Mouse (Mus musculus) heart, postnatal 25 days (tissue): ENCODE data around the gene Arhgef17. TPM values are rescaled to one million over a fixed set of nuclear protein-coding genes. Genes with fewer than 3 reads are reported as not detected.

Experiments used
- DNase-seq: peaks from one replicate; pipeline ENCODE4 v3.0.0; 2022; ENCODE audit warnings: low spot score
- intact Hi-C: fragments of 180-260 bp; cut with DNase I; formaldehyde crosslinking; loops from one replicate; pipeline ENCODE4 v1.15.1; 2025
- microRNA-seq: library from miRNA; unstranded; fragments of <30 nt; microRNA quantifications from one replicate; pipeline ENCODE4 v1.2.0, GENCODE M21; 2022
- total RNA-seq, 2 experiments: library from RNA; stranded (reverse); gene quantifications; 2 replicates each; pipeline ENCODE4 v1.2.3; 2021

Gene Arhgef17
- total RNA-seq, 2 experiments from 2014 or later = 24.0 to 28.8 TPM

- intact Hi-C loops = no loop called here
Observed at GRCm38 (mm10) chr7:100828549-100828948, 103.4 kb downstream of the Arhgef17 start.

GRCm38 (mm10) chr7:100824661-100825060 is 107.2 kb downstream of the Arhgef17 start:
- DNase-seq = no peak
- intact Hi-C loops = no loop called here

More at GRCm38 (mm10) chr7:100828549-100828948, 103.4 kb downstream of the Arhgef17 start:
- DNase-seq = no peak

Small RNAs within 50 kb of the gene (microRNA-seq; reads per million reads assigned to microRNA genes)
- 285 reads per million, percentile 69 among the genes with 10 or more reads in this experiment for gene Mir3102

Other genes with a start within 250 kb of the Arhgef17 start
- 10 to 100 TPM; 39.2 to 44.9 TPM for gene Fam168a, start 225.5 kb downstream of the Arhgef17 start, total RNA-seq
- 1 to 10 TPM; 2.4 to 3.0 TPM for gene Relt, start 68.7 kb downstream of the Arhgef17 start, total RNA-seq
- 1 to 10 TPM; 4.4 TPM for gene P2ry6, start 42.5 kb upstream of the Arhgef17 start, total RNA-seq
- gene P2ry2, start 80.8 kb upstream of the Arhgef17 start, total RNA-seq = 10 to 100 TPM; 17.3 to 26.1 TPM
- gene Fchsd2, start 160.8 kb upstream of the Arhgef17 start, total RNA-seq = 10 to 100 TPM; 20.1 to 29.1 TPM